Mouse (Mus musculus) cerebral cortex, adult 2 months (tissue): ENCODE results near the gene Qsox1.

Experiments used
- WGBS: fragments of 180-500 bp; shearing (Covaris S2); methylation state at CpG from one replicate; pipeline ENCODE4 v1.1.7; 2018; 5-methylcytosine and 5-hydroxymethylcytosine counted together

Gene Qsox1

DNA sequence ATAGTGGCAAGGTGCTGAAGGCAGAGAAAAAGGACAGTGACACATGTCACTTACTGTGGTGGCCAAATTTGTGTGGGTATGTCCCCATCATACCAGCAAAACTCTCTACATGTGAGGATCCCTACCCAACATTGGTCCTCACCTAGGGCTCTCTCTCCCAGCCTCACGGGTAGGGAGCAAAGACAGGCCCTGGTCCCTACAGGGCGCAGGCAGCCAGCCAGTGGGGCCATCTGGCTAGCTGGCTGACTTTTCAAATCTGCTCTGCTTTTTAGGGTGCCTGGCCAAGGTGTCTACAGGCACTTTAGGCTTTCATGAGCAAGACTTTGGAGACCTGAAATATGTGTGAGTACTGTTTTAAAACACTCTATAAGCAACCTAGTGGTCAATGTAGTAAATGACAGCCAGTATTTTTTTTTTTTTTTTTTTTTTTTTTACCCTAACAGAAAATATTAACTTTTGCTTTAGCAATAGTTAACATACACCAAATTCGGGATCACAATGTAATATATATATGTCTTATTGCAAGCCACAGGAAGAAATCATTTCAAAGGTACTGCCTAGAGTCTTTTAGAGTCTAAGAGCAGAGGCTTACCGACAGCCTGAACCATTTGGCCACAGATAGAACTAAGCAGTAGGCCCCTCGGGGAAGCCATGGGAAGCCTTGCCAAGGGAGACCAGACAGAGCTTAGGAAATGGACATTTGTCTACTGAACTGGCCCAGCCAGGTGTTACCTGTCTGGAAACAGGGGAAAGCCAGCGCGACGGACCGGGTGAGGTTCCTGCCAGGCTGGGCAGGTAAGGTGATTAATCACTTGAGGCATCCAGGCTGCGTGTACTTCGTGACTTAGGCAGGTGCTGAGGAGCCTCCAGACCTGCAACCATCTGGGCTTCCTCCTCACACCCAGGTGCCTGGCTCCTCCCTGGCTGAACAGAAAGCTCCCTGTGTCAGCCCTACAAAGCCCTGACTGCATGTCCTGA lies 11.4 kb downstream of the Qsox1 start:
- 92% methylated on average over 11 of the region's 11 CpGs for WGBS

DNA sequence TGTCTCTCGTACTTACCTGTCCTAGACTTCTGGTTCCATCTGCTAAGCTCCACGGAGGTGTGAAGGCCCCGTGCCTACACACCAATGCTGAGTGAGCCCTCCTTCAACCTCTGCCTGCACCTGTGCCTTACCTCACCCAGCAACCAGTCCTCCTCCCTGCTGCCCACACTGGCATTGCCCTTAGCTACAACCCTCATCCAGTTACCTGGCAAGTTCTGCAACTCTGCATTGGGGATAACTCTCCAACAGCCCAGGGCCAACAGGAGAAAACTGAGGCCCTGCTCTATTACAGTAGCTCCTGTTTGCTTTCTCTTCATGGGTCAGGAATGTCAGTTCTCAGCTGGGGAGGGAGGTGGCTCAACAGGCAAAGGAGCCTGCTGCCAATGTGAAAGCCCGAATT lies 14.7 kb downstream of the Qsox1 start:
- 88% methylated on average over 4 of the region's 4 CpGs for WGBS

DNA sequence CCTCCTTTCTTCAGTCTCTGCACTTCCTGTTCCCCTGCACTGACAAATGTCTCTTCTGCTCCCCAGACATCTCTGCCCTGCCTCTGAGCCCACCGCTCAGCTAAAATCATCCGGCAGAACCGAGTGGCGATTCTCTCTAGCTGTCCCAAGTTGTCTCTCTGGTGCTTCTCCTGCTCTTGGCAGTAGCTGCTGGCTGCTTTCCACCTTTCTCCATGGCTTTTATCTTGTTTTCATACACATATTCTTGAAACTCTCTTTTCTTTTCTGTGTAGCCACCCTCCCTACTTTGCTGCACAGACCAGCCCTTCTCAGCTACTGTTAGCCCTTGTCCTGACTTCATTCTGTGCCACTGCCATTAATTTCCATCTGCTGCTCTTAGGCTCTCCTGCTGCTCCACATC lies 15.3 kb downstream of the Qsox1 start:
- WGBS: 65% methylated on average over 4 of the region's 4 CpGs

DNA sequence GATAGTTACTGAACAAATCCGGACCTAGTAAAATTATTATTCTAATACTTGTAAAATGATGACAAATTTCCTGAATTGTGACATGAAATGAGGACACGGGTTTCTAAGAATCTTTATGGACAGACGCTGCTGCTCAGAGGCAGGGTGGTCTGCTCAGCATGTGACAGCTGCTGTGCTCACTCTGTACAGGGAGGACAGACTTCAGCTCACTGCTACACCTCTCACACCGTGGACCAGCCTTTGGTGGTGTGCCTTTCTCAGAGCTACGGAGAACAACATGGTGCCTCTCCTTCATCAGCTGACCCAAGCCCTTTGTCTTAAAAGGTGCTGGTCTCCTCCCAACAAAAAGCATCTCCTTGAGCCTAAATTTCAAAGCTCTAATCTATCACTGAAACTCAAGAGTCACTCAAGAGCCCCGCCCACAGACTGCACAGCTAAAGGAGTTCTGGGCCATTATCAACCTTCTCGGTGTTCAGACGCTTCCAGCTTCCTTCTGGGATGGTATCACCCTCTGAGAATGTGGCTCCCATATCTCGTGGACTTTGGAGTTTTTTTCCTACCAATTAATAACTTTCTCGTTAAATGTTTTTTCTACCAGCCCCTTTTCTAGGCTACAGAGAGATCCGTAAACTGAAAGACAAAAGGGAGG lies 15.8 kb downstream of the Qsox1 start:
- WGBS: 82% methylated on average over 11 of the region's 11 CpGs

DNA sequence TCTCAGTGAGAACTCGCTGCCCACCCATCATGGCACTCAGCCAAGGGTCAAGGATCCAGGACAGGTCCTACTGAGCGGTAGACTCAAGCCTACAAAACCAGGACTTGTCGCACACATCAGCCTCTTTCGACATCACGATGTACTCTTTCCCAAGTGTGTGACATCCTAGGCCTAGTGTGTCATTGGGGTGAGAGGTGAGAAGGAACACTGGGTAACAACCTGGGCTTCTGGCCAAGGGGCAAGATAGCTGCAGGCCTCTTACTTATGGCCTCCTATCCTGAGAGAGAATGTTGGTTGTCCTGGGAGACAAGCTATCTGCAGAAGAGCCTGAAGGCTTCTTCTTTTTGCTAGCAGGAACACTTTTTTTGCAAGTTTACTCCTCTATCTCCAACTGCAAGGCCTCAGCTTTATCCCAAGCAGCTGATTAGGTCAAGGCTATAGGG lies 16.9 kb downstream of the Qsox1 start:
- WGBS: 90% methylated on average over 5 of the region's 5 CpGs

DNA sequence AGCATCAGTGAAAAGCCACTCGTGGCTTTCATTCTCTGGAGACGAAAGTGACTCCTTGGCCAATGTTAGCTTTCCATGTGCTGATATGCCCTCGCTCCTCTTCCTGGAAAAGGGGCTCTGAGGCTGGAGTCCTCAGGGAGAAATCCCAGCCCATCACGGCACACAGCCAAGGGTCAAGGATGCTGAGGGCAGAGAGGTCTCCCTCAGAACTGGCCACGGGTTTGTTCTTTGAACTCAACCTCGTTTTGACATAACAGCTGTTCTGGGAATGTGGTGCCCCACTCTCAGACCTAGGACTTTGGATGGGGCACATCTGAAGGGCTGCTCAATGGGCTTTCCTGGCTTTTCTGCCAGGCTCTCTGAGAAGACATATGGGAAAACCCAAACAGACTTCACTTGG lies 17.8 kb downstream of the Qsox1 start:
- 90% methylated on average over 6 of the region's 6 CpGs for WGBS

DNA sequence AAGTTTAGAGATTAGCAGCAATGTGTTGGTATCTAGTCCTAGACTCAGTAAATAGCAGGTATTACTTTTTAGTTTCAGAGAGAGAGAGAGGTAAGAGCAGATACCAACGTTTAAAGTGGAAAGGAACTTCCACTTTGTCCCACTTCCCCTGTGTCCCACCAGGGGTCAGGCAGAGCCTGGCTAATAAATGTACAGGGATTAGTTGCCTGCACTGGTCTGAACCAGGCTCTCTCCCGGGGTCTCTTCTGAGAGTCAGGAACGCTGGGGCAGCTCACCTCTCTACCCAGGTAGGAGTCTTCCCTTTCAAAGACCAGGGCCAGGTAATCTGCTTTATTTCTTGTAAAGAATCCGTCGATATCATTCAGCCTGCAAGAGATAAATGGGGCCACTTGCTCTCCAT lies 20.8 kb downstream of the Qsox1 start:
- 74% methylated on average over 5 of the region's 5 CpGs for WGBS

DNA sequence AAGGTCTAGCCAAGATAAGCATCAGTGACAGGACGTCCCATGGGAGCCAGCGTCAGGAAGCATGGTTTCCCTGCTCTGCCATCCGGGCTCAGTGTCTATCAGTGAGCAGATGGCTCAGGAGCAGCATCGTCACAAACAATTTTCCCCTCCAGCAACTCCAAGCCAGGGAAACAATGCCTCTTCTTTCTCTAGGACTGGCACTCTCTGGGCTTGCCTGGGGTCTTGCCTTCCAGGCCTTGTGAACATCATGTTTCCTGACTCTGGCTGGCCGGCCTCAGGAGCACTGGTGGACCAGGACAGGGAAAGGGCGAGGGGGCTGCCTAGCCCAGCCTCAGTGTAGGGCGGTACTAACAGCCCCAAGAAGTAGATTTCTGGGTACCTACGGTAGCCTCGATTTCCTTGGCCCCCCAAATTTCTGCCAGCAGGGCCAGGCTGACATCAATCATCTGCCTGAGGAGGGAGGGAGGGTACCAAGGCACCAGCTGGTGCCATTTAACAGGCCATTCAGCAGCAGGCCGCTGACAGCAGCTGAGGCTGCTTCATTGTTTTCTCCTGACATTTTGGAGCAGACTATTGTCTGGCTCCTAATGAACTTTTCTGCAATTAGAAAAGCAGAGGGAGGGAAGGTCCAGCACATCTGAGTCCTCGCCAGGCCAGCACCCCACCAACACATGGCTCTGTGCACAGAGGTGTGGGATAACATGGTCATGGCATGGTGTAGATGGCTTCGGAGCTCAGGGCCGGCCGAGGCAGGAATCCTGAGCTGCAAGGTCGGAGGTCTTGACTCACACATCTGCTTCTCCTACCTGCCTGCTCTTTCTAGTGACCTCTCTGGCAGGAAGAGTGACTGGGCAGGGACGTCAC lies 22.3 kb downstream of the Qsox1 start:
- 65% methylated on average over 16 of the region's 16 CpGs for WGBS

DNA sequence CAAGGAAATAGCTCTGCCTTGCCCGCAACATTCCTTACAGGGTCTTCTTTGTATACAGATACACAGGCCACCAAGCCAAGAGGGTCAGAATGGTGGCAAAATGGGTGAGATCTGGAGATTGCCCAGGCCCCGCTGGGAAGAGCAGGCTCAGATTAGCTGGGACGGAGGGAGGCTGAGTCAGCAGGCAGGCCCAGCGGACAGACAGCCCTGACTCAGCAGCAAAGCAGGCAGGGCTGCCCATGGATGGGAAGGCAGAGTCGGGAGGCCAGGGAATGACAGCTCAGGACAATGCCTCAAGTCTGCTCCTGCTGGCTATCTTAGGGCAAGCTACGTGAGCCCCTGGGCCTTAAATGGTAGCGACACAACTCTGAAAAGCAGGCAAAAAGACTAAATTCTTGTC lies 26.8 kb downstream of the Qsox1 start:
- WGBS: 73% methylated on average over 7 of the region's 7 CpGs

DNA sequence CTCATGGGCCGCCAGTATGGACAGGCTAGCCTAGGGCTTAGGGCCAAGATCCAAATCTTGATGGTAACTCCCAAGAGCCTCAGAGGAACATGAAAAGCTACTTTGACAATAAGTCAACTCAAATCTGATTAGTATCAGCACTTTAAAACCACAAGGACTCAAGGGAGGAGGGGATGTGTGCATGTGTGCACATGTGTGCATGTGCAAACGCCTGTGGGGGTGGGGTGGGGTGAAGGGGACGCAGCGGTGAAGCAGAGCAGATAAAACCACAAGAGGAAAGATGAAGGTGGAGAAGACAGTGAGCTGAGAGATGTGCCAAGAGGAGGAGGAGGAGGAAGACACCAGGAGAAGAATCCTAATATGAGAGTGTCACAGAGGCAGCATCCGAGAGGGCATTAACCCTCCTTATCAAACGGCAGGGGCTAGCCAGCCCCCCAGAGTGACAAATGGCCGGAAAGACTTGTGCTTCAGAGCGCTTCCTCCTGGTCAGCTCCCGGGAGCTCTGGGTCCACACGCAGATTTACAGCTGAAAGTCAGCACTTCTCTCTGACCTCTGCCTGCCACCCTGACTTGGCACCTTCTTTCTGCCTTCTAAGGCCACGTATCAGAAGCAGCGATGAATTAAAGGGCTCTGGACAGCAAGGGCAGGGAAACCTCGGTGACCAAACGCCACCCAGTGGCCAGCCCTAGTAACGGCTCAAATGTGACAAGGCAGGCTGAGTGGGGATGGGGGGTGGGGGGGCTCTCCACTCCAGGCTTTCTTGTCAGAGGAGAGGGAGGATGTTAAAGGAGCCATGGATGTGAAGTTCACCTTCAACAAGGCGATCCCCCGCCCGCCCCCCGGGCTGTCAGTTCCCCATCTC lies 28.1 kb downstream of the Qsox1 start:
- 47% methylated on average over 19 of the region's 19 CpGs for WGBS

DNA sequence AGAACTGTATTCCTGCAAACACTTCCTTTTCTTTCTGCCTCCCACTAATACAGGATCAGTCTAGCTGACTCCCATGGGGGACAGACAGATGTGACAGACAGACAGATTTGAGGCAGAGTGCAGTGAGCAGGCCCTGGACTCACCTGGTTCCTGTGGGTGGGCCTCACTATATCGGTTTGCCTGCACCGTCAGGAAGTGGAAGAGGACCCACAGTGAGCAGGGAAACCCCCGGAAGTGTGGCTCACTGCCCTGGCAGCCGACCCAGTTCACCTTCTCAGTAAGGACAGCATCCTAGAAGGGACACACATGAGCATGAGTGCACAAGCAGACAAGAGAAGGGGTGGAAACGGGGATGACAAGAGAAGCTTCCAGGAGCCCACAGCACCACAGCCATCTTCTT lies 30.3 kb downstream of the Qsox1 start:
- WGBS: 82% methylated on average over 5 of the region's 5 CpGs

DNA sequence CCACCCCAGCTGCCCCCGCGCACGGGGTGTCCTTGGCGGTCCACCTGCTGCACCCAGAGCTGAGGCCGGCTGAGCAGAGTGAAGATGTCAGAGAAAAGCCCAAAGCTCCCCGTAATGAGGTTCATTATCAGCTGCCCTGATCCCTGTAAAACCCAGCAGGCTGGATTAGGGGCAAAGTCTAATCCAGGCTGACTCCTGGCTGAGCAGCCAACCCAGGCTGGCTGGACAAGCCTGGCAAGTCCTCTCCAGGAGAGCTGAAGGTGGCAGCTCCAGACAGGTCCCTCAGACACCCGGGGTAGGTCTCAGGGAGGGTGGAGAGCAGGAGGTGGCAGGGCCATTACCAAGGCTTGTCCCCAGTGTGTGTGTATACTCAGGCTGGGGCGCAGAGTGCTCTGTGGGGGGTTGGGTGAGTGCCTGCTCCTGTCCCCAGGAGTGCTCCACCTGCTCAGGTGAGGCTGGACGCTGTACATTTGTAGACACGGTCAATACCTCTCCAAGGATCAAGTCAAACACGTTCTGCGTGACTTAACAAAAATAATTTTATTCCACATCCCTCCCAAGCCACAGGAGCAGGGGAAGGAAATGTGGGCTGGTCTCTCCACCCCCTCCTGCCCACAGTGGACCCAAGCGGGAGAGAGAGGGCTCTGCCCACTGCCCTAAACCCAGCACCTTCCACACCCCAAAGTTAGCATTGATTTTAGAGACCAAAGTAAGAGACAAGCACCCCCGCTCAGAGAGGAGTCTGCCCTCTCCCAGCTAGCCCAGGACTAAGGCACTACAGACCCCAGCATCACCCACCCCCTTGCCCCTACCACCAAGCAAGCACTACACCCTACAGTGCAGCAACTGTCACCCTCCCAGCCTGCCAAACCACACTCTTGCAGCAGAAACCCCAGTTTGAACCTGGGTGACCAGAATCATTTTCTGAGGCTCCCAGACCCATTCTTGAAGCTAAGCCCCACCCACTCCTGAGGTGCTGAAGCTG lies 34.8 kb downstream of the Qsox1 start:
- WGBS: 67% methylated on average over 14 of the region's 14 CpGs

DNA sequence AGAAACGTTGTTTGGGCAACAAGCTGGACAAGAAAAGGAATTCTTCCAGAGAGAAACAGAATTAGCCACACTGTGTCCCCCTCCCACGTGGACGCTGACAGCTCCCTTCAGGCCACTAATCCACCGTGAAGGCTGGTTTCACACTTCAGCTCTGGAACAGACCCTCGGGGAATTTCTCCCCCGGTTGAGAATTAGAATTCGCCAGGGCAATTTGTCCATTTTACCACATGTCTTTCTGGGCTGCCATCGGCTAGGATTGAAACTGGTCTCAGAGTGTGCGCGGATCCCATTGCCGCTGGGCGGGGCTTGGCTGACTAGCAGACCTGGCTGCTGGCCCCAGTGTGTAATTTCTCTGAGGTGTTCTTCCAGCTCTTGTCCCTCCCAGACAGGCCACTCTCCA lies 53.5 kb downstream of the Qsox1 start:
- 54% methylated on average over 12 of the region's 12 CpGs for WGBS

DNA sequence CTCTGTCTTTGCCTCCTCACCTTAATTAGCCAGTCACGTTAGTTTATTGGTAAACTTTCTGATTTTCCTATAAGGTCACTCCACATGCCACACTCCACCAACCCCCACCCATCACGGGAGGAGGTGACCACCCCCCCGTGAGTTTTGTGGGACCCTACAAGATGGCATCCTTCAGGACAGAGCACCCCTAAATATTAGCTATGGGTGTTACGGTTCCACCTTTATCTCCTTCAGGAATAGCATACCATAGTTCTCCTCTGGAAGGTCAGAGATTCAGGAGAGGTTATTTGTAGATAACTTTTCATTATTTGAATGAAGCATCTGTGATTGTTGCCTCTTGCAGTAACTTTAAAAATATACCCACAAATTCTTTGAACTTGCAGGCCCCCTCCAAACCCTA lies 54.0 kb downstream of the Qsox1 start:
- WGBS: 87% methylated on average over 4 of the region's 4 CpGs

DNA sequence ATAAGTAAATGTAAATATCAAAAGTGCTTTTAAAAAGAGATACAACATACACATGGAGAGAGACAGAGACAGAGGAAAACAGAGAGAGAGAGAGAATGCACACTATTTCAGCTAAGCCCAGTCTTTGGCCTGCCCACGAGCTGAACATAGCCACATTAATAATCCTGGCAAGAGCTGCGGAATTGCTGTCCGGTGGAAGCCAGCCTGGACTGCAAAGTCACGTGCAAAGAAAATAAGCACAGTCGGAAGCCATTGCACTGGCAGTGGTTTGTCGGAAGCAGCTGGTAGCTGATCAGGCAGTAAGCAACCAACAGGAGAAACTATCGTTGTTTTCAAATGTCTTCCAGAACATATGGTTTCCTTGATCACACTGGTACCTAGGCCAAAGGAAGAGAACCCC lies 55.1 kb downstream of the Qsox1 start:
- WGBS: 61% methylated on average over 7 of the region's 7 CpGs

DNA sequence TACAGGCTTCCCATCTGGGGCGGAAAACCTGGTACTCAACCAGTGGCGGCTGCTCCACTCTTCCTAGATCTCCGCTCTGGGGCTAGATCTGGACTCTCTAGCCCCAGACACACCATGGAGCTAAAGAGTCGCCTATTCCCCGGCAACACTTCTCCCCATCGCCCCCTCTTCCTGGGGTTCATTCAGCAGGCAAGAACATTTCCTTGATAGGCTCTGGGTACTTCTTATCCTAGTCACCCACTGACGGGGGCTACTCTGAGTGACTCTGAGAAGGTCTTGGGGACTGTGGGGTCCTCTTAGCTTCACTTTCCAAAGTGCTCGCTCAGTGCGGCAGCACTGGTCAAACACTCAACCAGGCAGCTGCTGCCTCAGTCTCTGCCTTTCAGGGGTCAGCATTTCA lies 59.3 kb downstream of the Qsox1 start:
- 80% methylated on average over 9 of the region's 9 CpGs for WGBS

DNA sequence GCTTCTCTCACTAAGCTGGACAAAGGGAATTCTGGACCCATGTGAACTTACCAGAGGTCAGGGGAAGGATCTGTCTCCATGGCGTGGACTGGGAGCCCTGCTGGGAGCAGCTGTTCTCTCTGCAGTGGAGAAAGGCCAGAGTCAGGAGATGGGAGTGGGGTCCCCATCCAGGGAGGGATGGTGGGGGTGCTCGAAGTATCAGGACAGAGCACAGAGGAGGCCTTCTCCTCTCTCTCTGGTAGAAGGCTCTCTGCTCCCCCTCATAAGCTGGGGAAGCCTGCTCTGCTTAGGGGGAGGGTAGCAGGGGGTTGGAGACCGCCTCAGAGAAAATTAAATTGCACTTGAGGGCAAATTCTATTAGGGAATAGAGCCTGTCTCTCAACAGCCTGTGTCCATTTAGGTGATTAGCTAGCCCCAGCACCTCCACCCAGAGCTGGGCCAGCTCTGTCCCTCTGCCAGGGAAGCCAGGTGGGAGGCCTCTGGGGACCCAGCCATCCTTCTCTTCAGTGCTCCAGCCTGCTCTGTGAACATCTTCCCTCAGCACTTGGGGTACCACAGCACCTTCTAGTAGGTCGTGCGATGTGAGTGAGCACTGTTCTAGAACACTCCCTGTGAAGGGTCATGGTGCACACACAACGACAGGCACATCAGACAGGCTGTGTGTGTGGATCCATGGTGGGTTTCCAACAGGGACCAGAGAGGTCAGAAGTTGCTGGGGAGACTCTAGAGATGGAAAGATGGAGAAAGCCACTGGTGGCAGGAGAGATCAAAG lies 61.0 kb downstream of the Qsox1 start, which contains the start of gene Lhx4:
Lhx4 (minus strand) TSS at position 201 of the 772 bp plus-strand sequence.
- WGBS: 72% methylated on average over 6 of the region's 6 CpGs

DNA sequence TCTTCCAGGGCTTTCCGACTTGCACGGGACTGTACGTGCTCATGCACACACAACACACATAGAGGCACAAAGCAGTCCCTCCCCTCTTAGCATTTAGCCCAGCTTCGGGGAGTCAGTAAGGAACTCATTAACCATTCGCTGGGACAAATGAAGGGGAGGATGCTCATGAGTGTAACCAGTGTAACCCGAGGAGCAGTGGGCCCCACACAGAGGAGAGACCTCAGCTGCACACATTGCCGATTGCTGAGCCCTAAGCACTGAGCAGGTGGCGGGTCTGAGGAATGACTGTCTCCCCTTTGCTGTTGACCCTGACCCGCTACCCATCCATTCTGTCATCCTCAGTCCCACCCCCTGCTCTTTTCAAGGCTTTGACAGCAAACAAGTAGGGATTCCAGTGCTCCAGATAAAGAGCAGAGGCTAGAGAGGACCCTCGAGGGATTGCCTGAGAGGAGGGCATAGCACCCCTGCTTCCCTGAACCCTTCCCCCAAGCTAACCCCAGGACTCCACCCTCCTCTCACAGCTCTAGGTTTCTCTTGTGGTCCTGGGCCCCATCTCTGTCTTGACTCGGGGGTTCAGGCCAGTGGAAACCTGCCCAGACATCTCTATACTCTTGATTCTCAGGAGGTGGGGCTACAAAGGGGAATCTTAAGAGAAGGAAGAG lies 62.0 kb downstream of the Qsox1 start:
- 48% methylated on average over 11 of the region's 11 CpGs for WGBS
